ENCODE assay signal across 24 mouse cellular contexts in genomic region chr5:57993584-57993983, GRCm38 (mm10).
A peak's percentile ranks its signal among the peaks of the same experiment; 100 is the strongest.
DNase-seq lines count a peak whose midpoint lies in the region; ATAC-seq and TF ChIP-seq lines count a peak whose summit lies in the region.
"Had no signal": no experiment of that assay in that cellular context is flagged by ENCODE, and none has a peak within 500 bp of the region (broad histone marks: within the 10 kb centered on the region; RNA-seq: fewer than 3 reads in every experiment).

No protein-coding gene starts in this region.

- intact Hi-C loops in heart, adult 2 months (cut with DNase I), result no loop called here

- H3K27me3 ChIP-seq in heart, adult 2 months (ENCODE audit: control insufficient read depth, insufficient read depth, low read length), result no peaks in the 10 kb centered on the region
- H3K27me3 ChIP-seq in heart, embryonic 15.5 days, result no peaks in the 10 kb centered on the region
- no peaks in the 10 kb centered on the region for H3K27me3 ChIP-seq in heart, embryonic 10.5 days (ENCODE audit: insufficient read depth, poor library complexity, severe bottlenecking)
- no peaks in the 10 kb centered on the region for H3K27me3 ChIP-seq in heart, postnatal 0 days (ENCODE audit: control insufficient read depth, insufficient read depth, low read length)
- H3K27me3 ChIP-seq: CH12.LX; embryonic facial prominence, embryonic 12.5 days; forebrain, embryonic 13.5 days; forebrain, embryonic 15.5 days; Patski had no signal

- DNase-seq in heart, adult 8-10 months (ENCODE audit: low spot score), result peak; percentile 4
- DNase-seq in heart, adult 2 months, result no peak
- no peak for DNase-seq in heart, embryonic 10.5 days (ENCODE audit: low spot score)
- peak; percentile 32 for DNase-seq in heart, postnatal 0 days (ENCODE audit: low spot score)
- no peak for DNase-seq in heart, postnatal 4 days
- DNase-seq: adrenal gland, adult 8-10 months; adrenal gland, postnatal 14 days; adrenal gland, postnatal 36 days; B cell, adult 2 months; cerebellum, adult 11-12 months; cerebellum, adult 2 months; cerebellum, adult 9-10 months; cerebellum, postnatal 10 days; cerebellum, postnatal 25 days had no signal

- TF ChIP-seq EP300 in heart, adult 2 months (IDR thresholded peaks at IDR 0.05; ENCODE audit: insufficient read depth, low read depth, low read length), result no peak
- no peak for TF ChIP-seq EP300 in heart, postnatal 0 days (IDR thresholded peaks at IDR 0.05; ENCODE audit: low read depth)

- no peak overlapping the region for H3K4me3 ChIP-seq in heart, adult 2 months
- H3K4me3 ChIP-seq in heart, embryonic 15.5 days, result no peak overlapping the region
- H3K4me3 ChIP-seq in heart, embryonic 10.5 days, result no peak overlapping the region
- H3K4me3 ChIP-seq in heart, postnatal 0 days (ENCODE audit: low read depth, low read length), result no peak overlapping the region
- H3K4me3 ChIP-seq: embryonic facial prominence, embryonic 10.5 days; embryonic facial prominence, embryonic 12.5 days; forebrain, embryonic 13.5 days; forebrain, embryonic 15.5 days had no signal

- H3K9ac ChIP-seq in heart, adult 2 months (ENCODE audit: low read depth, low read length), result no peak overlapping the region
- no peak overlapping the region for H3K9ac ChIP-seq in heart, embryonic 15.5 days
- no peak overlapping the region for H3K9ac ChIP-seq in heart, postnatal 0 days (replicated peaks; ENCODE audit: low read depth, low read length)
- H3K9ac ChIP-seq: embryonic facial prominence, embryonic 12.5 days; forebrain, embryonic 13.5 days; forebrain, embryonic 15.5 days had no signal

- no peak for TF ChIP-seq CTCF in heart, adult 2 months (IDR thresholded peaks at IDR 0.05)
- TF ChIP-seq CTCF in heart, postnatal 0 days (IDR thresholded peaks at IDR 0.05; ENCODE audit: low read depth), result no peak

- no peaks in the 10 kb centered on the region; the same call in 1 of the 2 replicates for H3K36me3 ChIP-seq in heart, adult 2 months (ENCODE audit: control insufficient read depth, insufficient read depth, low read length)
- H3K36me3 ChIP-seq in heart, embryonic 15.5 days, result no peaks in the 10 kb centered on the region
- no peaks in the 10 kb centered on the region for H3K36me3 ChIP-seq in heart, embryonic 10.5 days
- no peaks in the 10 kb centered on the region for H3K36me3 ChIP-seq in heart, postnatal 0 days (replicated peaks; ENCODE audit: control insufficient read depth, insufficient read depth, low read length)
- H3K36me3 ChIP-seq: embryonic facial prominence, embryonic 10.5 days; embryonic facial prominence, embryonic 12.5 days; forebrain, embryonic 15.5 days; G1E had no signal

- WGBS in heart, adult 2 months, result 57% methylated on average over 2 of the region's 2 CpGs
- 67% methylated on average over 2 of the region's 2 CpGs for WGBS in heart, embryonic 15.5 days
- 82% methylated on average over 2 of the region's 2 CpGs for WGBS in heart, embryonic 10.5 days
- 51% methylated on average over 2 of the region's 2 CpGs for WGBS in heart, postnatal 0 days

- TF ChIP-seq POLR2A in heart, adult 2 months (IDR thresholded peaks at IDR 0.05; ENCODE audit: insufficient read depth, low read depth, low read length), result no peak

- no peaks in the 10 kb centered on the region for H3K9me3 ChIP-seq in heart, embryonic 15.5 days (replicated peaks)
- no peaks in the 10 kb centered on the region for H3K9me3 ChIP-seq in heart, embryonic 10.5 days
- no peaks in the 10 kb centered on the region for H3K9me3 ChIP-seq in heart, postnatal 0 days (replicated peaks; ENCODE audit: control insufficient read depth, low read length)
- H3K9me3 ChIP-seq: embryonic facial prominence, embryonic 10.5 days; embryonic facial prominence, embryonic 12.5 days; forebrain, embryonic 13.5 days; forebrain, embryonic 15.5 days; G1E had no signal

- no peak overlapping the region for H3K4me2 ChIP-seq in heart, embryonic 15.5 days
- no peak overlapping the region for H3K4me2 ChIP-seq in heart, postnatal 0 days (ENCODE audit: low read depth, low read length)
- H3K4me2 ChIP-seq: embryonic facial prominence, embryonic 12.5 days; forebrain, embryonic 13.5 days; forebrain, embryonic 15.5 days had no signal

- ATAC-seq in heart, embryonic 15.5 days (replicated peaks; ENCODE audit: insufficient number of reproducible peaks, insufficient read depth, low FRiP score, low read depth), result no peak
- peak; percentile 72 for ATAC-seq in heart, postnatal 0 days (ENCODE audit: insufficient read depth, low read depth)
- ATAC-seq: activated CD4-positive, CD25-positive, alpha-beta regulatory T cell, adult 4 months; CD4-positive, CD25-positive, alpha-beta regulatory T cell, adult 4 months; forebrain, embryonic 13.5 days; forebrain, embryonic 15.5 days; Patski had no signal

- H3K79me2 ChIP-seq in heart, adult 2 months (replicated peaks; ENCODE audit: control insufficient read depth, insufficient read depth, low read length), result no peaks in the 10 kb centered on the region

- no peak overlapping the region for H3K27ac ChIP-seq in heart, adult 2 months
- peak overlapping the region; percentile 49 for H3K27ac ChIP-seq in heart, embryonic 15.5 days
- H3K27ac ChIP-seq in heart, embryonic 10.5 days, result no peak overlapping the region
- H3K27ac ChIP-seq in heart, postnatal 0 days (ENCODE audit: low read depth), result peak overlapping the region; percentile 60
- H3K27ac ChIP-seq: embryonic facial prominence, embryonic 10.5 days; embryonic facial prominence, embryonic 12.5 days; forebrain, embryonic 13.5 days; forebrain, embryonic 15.5 days had no signal

- H3K4me1 ChIP-seq in heart, adult 2 months (ENCODE audit: control insufficient read depth, insufficient read depth, low read length), result no peaks in the 10 kb centered on the region
- H3K4me1 ChIP-seq in heart, embryonic 15.5 days (replicated peaks), result 0 out of 2 replicates have a peak, but pooled peaks cover 3% of the 10 kb centered on the region
- no peaks in the 10 kb centered on the region for H3K4me1 ChIP-seq in heart, embryonic 10.5 days
- no peaks in the 10 kb centered on the region for H3K4me1 ChIP-seq in heart, postnatal 0 days (ENCODE audit: control insufficient read depth, insufficient read depth)
- H3K4me1 ChIP-seq: embryonic facial prominence, embryonic 10.5 days; embryonic facial prominence, embryonic 12.5 days; forebrain, embryonic 13.5 days; forebrain, embryonic 15.5 days had no signal

Comparison
In these comparisons a context has a peak if more than half of its experiments do, and no peak if none do; other contexts are left out.
1. DNase-seq: peak in heart, adult 8-10 months (single experiment) and heart, postnatal 0 days (single experiment); none in heart, adult 2 months (0 of 2), heart, embryonic 10.5 days (single experiment) and heart, postnatal 4 days (single experiment).
2. H3K27ac ChIP-seq: peak in heart, embryonic 15.5 days (single experiment) and heart, postnatal 0 days (single experiment); none in heart, adult 2 months (single experiment) and heart, embryonic 10.5 days (single experiment).